Mouse (Mus musculus) embryonic fibroblast, embryonic 13.5 days (primary cell): ENCODE measurements around the gene Nln. TPM values are rescaled to one million over a fixed set of nuclear protein-coding genes. Genes with fewer than 3 reads are reported as not detected.
A peak's percentile ranks its signal among the peaks of the same experiment; 100 is the strongest.

Experiments
- H3K27ac ChIP-seq: 2 replicates; pipeline ENCODE4 v1.5.1; 2012; ENCODE audit warnings: low read length, control low read depth, inconsistent platforms; ENCODE audit not compliant: insufficient read depth
- H3K4me1 ChIP-seq: 2 replicates; pipeline ENCODE4 v1.6.1; 2011; ENCODE audit warnings: low read length; ENCODE audit not compliant: control insufficient read depth, insufficient read depth
- H3K4me3 ChIP-seq: 2 replicates; pipeline ENCODE4 v1.5.1; 2011; ENCODE audit warnings: mild to moderate bottlenecking, control low read depth, low read length; ENCODE audit not compliant: insufficient read depth
- CTCF ChIP-seq: IDR thresholded peaks from 2 replicates; pipeline ENCODE4 v1.5.1; 2011; ENCODE audit warnings: mild to moderate bottlenecking, control low read depth, low read length, moderate library complexity, borderline replicate concordance; ENCODE audit not compliant: insufficient read depth
- POLR2A ChIP-seq: IDR thresholded peaks from 2 replicates; pipeline ENCODE4 v1.6.1; 2011; ENCODE audit warnings: low read depth, mild to moderate bottlenecking, control low read depth, low read length, moderate library complexity
- polyA plus RNA-seq: library from polyadenylated mRNA; stranded (reverse); fragments of >200 nt; gene quantifications from 2 replicates; pipeline ENCODE4 v1.2.4, GENCODE M21; 2011; ENCODE audit warnings: low read depth; ENCODE audit not compliant: missing spikeins, insufficient read length

The Nln gene
- polyA plus RNA-seq: 39.9 and 44.0 TPM in 2 replicates

- Histone ChIP-seq H3K4me3 (peak within 1 kb of the TSS; percentile 94), H3K27ac (peak within 1 kb of the TSS; percentile 10; the same call in 1 of the 2 replicates), H3K4me1 (peaks cover 5% of the 10 kb centered on the region; the same call in 1 of the 2 replicates)
- TF ChIP-seq CTCF: no peak
- TF ChIP-seq POLR2A: peak; percentile 81
Observed at GRCm38 (mm10) chr13:104109288-104109815, at the start of gene Nln, which contains the start of gene Sgtb. Gene Nln (minus strand): TSS chr13:104109614. Gene Sgtb (plus strand): TSS chr13:104109741.

DNA sequence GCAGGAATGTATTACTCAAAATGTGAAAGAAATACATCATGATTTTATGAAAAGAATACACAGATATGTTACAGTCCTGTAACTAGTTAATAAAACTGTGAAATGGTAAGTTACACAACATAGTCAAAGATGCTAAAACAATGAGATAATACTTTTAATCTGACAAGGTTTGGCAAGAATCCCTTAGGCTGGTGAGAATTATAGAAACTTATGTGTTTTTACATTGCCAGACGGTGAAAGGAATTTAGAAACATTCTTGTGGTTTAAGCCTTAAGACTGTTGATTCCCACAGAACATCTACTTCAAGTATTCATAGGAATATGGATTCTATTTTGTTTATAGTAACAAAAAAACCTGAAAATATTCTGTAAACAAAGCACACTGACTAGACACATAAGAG, 46.3 kb upstream of the Nln start:
- peaks cover 7% of the 10 kb centered on the region for H3K4me1 ChIP-seq
- H3K27ac ChIP-seq: peak overlapping the region; percentile 91; the same call in 1 of the 2 replicates
- no peak overlapping the region for H3K4me3 ChIP-seq
- TF ChIP-seq CTCF: no peak
- TF ChIP-seq POLR2A: no peak

GRCm38 (mm10) chr13:104155106-104155505, 45.7 kb upstream of the Nln start:
- TF ChIP-seq CTCF (no peak), POLR2A (no peak)

GRCm38 (mm10) chr13:104154180-104154579, 44.8 kb upstream of the Nln start:
- no peak overlapping the region for H3K4me3 ChIP-seq
- no peak overlapping the region for H3K27ac ChIP-seq
- peaks cover 7% of the 10 kb centered on the region for H3K4me1 ChIP-seq
- TF ChIP-seq CTCF (no peak), POLR2A (no peak)

More at GRCm38 (mm10) chr13:104155106-104155505, 45.7 kb upstream of the Nln start:
- Histone ChIP-seq H3K4me3 (no peak overlapping the region), H3K27ac (peak overlapping the region; percentile 91), H3K4me1 (peaks cover 7% of the 10 kb centered on the region)

GRCm38 (mm10) chr13:104145646-104146045, 36.2 kb upstream of the Nln start:
- TF ChIP-seq CTCF (no peak), POLR2A (no peak)
- H3K4me1 ChIP-seq: no peaks in the 10 kb centered on the region
- no peak overlapping the region for H3K27ac ChIP-seq
- no peak overlapping the region for H3K4me3 ChIP-seq

DNA sequence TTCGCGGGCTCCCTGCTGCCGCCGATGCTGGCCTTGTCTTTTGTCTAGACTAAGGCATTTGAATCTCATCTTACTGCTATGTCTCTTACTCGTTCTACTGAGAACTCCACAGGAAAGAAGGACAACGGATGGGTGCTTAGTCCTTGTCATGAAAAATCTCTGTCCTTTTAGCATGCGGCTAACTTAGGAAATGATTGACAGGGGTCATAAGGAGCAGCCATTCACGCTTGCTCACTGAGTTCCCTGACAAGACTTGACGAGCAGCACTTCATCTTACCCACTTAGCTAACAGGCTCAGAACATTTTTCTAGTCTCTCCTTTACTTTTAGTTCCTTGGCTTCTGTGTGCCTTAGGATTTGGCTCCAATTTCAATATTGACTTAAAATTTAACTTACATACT, 35.5 kb upstream of the Nln start:
- Histone ChIP-seq H3K4me1 (no peaks in the 10 kb centered on the region), H3K4me3 (no peak overlapping the region), H3K27ac (no peak overlapping the region)
- no peak for TF ChIP-seq POLR2A

DNA sequence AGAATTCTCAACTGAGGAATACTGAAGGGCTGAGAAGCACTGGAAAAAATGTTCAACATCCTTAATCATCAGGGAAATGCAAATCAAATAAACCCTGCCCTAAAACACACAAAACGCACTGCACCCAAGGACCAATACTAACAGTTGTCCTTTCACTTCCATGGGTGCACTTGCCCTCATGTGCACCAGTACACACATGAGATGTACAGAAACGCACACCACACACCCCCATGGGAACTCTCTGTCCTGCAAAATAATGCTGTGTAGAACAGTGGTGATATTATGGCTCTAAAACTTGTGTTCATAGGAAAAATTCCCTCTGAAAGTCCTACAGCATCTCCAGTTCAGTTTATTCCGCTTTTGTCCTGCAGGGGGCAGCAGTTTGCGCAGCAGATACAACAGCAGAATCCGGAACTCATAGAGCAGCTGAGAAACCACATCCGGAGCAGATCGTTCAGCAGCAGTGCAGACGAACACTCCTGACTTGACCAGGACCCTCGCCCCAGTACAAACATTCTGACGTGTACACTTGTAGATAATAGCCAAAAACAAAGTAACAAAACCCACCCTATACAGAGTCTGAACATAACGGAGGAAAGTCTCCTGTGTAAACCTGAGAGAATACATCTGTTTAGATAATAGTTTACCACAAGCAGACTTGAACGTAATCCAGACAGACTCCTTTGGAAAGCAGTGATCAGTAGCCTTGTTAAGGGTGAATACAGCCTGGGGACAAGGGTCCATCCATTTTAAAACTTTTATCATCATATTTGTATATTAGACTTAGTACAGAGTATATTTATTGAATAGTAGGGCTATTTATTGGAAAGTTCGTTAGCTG, 30.2 kb upstream of the Nln start:
- TF ChIP-seq CTCF: peak; percentile 48; the same call in 1 of the 2 replicates
- TF ChIP-seq POLR2A: no peak

DNA sequence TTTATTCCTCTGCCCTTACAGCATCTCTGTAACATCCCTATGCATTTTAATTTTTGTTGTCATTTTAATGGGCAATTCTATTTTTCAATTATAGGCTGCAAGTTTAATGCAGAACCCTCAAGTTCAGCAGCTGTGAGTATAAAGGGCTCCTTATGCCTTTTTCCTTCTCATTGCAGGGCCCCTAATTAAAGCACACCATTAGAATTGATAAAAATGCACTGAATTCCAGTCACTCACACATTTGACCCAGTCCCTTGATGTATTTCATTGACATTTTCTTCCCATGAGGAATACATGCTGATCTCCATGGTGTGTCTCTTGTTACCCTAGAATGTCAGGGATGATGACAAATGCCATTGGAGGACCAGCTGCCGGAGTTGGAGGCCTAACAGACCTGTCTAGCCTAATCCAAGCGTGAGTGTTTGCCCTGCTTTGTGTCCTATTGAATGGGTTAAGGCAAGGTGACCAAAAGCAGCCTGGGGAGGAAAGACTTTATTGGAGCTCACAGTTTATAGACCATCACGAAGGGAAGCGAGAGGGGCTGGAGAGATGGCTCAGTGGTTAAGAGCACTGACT, 25.2 kb upstream of the Nln start:
- Histone ChIP-seq H3K4me1 (no peaks in the 10 kb centered on the region), H3K4me3 (no peak overlapping the region), H3K27ac (no peak overlapping the region)
- no peak for TF ChIP-seq CTCF

More for the DNA sequence above, 30.2 kb upstream of the Nln start:
- no peaks in the 10 kb centered on the region for H3K4me1 ChIP-seq
- H3K27ac ChIP-seq: no peak overlapping the region
- no peak overlapping the region for H3K4me3 ChIP-seq

- TF ChIP-seq CTCF (no peak), POLR2A (no peak)
- no peak overlapping the region for H3K27ac ChIP-seq
- no peak overlapping the region for H3K4me3 ChIP-seq
- no peaks in the 10 kb centered on the region for H3K4me1 ChIP-seq
Observed at GRCm38 (mm10) chr13:104132561-104132960, 23.1 kb upstream of the Nln start.
